Mouse (Mus musculus) liver, adult 2 months (tissue): Measurements from ENCODE around the gene Stox2.

Source experiments
- CTCF ChIP-seq: fragments of 200-500 bp; IDR thresholded peaks from 2 replicates; pipeline ENCODE4 v1.5.1; 2011; ENCODE audit warnings: low read depth, low read length, control low read depth
- POLR2A ChIP-seq: fragments of 200-500 bp; IDR thresholded peaks from 2 replicates; pipeline ENCODE4 v1.6.1; 2011; ENCODE audit warnings: low read length, control low read depth; ENCODE audit not compliant: insufficient read depth; ENCODE audit errors: extremely low read depth

GRCm38 (mm10) chr8:47391844-47392243 is 54.3 kb downstream of the Stox2 start:
- TF ChIP-seq CTCF: no peak
- no peak for TF ChIP-seq POLR2A
